Mouse (Mus musculus): Measurements from ENCODE around the gene Nupr1.
A peak's percentile ranks its signal among the peaks of the same experiment; 100 is the strongest.

The Nupr1 gene

DNA sequence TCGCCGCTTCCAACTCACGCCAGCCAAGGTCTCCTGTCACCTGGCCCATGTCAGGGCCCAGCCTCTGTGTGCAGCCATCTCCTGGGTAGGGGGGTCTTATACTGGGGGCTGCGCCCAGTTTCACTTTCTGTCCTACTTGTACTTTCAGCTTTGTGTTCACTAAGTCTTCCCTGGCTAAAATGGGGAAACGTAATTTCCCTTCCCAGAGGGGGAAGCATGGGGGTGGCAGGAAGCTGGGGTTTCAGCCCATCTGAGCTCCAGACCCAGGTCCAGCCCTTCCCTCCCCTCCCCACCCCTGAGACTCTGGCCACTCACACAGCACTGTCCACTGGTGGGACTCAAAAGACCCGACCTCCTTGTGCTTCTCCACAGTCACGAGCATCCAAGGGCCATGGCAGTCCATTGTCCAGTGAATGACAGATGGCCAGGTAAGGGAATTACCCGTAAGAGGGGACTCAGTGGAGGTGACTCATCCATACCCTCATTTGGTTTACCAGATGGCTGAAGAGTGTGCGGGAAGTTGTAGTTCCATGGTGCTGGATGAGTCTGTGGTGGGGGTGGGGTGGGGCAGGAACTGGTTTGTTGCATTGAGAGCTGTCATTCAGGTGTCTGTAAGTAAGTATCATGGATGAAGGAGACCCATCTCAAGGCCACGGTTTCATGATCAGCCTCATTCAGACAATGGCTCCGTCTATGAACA, 35.6 kb downstream of the Nupr1 start, which contains the start of gene Il27:
Il27 (minus strand) TSS at position 80 of the 700 bp plus-strand sequence.
- no peak for DNase-seq

DNA sequence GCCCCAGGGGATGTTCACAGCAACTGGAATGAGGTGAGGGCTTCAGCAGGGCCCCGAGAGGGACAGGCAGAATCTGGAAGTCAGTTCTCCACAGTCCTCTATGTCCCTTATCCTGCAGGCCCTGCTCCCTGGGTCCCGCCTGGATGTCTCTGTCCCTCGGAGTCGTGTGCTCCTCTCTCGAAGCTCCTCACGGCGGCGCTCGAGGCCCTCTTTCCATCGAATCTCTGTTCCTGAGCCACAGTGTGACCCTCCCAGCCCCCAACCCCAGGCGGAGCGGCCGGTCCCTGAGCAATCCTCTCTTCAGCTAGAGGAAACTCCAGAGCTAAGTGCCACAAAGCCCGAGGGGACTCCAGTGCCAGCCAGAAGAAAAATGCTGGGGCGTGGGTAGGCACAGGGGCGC, 42.9 kb downstream of the Nupr1 start:
- DNase-seq: peak; percentile 79

DNA sequence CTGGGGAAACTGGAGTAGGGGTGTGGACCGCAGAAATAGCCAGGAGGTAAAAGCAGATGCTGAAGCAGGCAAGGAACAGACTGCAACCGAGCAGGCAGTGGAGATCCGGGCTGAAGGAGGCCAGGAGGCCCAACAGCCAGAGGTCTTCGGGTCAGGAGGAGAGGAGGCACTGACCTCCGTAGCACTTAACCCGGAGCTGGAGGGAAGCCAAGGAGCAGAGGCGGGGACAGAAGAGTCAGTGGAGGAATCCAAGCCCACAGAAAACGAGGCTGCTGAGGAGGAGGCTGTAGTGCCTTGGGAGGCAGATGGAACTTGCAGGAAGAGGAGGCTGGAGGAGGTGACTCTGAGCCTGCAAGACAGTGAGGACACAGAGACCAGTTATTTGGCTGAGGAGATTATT, 43.8 kb downstream of the Nupr1 start:
- peak; percentile 76 for DNase-seq

DNA sequence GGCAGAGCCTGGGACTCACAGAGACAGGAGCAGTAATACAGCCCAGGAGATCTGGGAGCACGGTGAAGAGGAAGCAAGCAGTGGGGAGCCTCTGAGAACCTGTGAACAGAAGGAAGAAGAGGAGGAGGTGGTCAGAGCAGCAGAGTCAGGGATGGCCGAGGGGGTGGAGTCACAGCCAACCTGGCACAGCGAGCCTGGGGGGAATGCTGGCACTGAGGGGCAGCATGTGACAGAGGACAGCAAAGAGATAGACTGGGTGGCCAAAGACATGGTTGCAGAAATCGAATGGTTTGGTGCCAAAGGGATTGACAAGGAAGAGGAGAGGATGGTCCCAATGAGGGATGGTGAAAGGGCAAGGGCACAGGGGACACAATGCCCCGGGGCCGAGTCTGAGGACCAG, 44.9 kb downstream of the Nupr1 start, which contains the start of gene Cln3:
Cln3 (minus strand) TSS at position 101 of the 400 bp plus-strand sequence.
- DNase-seq: no peak

DNA sequence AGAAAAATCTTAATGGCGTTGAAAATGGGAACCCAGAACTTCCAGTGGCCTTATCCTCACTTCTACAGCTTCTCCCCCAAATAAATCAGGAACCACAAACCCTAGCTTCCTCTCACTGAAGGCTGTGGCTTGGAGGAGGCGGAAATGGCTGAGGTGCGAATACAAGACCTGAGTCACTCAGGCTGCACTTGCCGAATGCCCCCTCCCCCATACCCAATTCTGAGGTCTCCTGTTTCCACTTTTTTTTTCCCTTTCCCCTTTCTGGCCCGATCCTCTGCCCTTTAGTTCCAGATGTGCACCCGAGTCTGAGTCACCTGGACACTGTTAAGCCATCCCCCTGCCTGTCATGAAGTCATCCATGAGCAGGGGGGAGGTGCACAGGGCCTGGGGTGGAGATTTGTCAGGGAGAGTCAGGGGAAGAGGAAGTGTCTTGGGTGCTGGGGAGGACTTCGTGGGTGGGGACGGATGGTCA, 46.1 kb downstream of the Nupr1 start, which contains the start of gene Apobr:
Apobr (plus strand) TSS at position 437 of the 472 bp plus-strand sequence.
- DNase-seq: no peak

DNA sequence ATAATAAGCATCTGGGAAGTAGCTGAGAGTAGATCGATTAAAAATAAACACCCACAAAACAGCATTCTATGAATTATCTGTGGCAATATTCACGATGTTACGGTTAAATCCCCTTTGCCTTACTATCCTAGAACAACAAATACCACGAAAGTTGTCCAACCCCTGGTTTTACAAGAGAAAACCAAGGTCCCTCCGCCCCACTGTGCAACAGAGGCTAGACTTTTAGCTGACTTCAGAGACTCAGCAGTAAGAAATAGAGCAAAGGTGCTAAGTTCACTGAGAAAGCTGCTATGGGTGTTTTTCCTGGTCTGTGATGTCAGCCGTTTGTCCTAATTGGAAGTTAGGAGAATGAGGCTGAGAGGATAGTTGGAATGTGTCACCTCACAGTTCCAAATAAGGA, 46.9 kb downstream of the Nupr1 start:
- DNase-seq: no peak

DNA sequence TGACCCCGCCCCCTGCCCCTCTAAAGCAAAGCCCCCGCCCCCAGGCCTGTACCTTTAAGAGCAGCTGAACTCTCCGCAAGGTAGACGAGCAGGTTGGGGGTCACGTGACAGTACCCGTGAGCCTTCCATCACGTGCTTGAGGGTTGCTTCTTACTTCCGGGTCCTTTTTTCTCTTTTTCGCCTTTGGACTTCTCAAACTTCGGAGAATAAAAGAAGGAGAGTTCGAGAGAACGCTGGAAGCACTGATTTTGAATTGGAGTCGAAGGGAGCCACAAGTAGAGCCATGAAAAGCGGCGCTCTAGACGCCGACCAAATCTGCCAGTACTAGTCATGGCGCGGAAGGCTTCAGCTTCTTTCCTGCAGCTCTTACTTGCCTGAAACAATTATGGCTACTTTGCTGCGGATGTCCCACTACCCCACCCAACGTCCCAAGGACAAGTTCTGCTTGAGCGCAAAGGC, 47.4 kb downstream of the Nupr1 start:
- peak; percentile 85 for DNase-seq

DNA sequence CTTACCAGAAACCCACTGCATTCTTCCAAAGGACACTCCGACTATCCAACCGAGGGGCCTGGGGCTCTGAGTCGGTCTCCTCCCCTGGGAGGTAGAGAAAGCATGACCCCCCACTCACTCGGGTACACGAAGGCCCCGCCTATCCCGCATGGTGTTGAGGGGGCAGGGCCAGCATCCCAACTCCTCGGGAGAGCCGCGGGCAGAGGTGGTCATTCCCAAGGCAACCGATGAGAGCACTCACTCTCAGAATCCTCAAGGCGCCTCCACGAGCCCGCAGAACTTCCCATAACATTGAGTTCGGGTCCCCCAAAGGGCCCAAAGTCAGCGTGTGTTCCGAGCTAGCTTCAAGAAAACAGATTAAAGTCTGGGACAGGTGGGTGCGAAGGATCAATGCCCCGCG, 47.9 kb downstream of the Nupr1 start:
- peak; percentile 31 for DNase-seq

DNA sequence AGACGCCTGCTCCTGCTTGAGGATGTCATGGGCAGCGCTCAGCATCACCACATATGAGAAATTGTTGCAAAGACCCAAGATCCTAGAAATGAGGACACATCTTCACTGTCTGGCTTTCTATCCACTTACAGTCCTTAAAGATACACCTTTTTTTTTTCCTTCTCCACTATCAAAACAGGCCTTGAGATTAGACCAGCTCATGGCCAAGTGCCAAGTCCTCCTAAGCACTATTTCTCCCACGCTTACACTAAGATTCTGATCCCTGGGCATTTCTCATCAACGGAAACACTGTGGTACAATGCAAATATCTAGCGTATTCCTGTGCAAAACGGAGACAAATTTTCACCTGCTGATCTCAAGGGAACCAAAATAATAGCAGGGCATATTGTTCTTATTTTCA, 49.0 kb downstream of the Nupr1 start:
- no peak for DNase-seq

DNA sequence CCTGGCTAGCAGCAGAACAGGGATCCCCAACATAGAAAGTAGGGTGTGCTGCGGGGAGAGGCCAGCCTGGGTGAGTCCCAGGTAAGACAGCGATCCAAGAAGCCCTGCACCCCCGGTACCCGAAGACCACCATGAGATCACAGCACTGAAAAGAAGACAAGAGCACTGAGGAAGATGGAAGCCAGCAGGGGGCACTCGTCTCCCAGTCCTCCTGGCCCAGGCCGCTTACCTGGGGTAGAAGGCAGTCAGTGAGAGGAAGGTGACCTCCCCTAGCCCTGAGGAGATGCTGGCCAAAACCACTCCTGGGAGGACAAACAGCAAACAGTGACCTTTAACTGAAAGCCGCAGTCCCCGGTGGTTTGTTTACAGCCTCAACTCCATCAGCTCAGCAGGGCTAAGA, 51.5 kb downstream of the Nupr1 start:
- peak; percentile 71 for DNase-seq

DNA sequence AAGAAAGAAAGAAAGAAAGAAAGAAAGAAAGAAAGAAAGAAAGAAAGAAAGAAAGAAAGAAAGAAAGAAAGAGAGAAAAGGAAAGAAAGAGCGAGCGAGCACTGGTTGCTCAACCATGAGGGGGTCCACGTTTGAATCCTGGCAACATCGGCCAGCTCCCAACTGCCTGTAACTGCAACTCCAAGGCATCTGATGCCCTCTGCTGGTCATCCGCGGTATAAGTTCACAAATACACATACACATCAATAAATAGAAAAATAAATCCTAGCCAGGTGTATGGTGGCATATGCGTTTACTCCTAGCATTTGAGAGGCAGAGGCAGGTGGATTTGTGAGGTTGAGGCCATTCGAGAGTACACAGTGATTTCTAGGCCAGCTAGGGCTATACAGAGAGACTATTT, 53.7 kb downstream of the Nupr1 start:
- DNase-seq: peak; percentile 71

Measured in lung, postnatal 14 days (tissue).